Mouse (Mus musculus) B cell, adult (primary cell): Measurements from ENCODE around the gene Mxd4. TPM values are rescaled to one million over a fixed set of nuclear protein-coding genes. Genes with fewer than 3 reads are reported as not detected.

Source experiments
- total RNA-seq: library from RNA; stranded (reverse); gene quantifications from 4 replicates; pipeline ENCODE4 v1.2.4, GENCODE M21; 2023; ENCODE audit not compliant: inconsistent age

Gene Mxd4
- total RNA-seq: 78.9 to 84.0 TPM (median 81.0 TPM) in 4 replicates

GRCm38 (mm10) chr5:34187601-34188316 lies at the start of gene Mxd4:
TSS of gene Mxd4 (minus strand) at chr5:34187720.

GRCm38 (mm10) chr5:34168950-34169891 lies 18.3 kb downstream of the Mxd4 start, which contains the start of the genes Poln and Haus3:
TSS of gene Poln (minus strand) at chr5:34169448.
TSS of gene Haus3 (minus strand) at chr5:34169527.

Other genes with a start within 250 kb of the Mxd4 start
- not detected in 4 replicates for gene Gm1673, start 204.3 kb downstream of the Mxd4 start, total RNA-seq
- 0.10 to 0.26 TPM (median 0.15 TPM) in 4 replicates for gene Nat8l, start 191.7 kb downstream of the Mxd4 start, total RNA-seq
- gene Poln, start 18.3 kb downstream of the Mxd4 start, total RNA-seq: 0.71 to 3.0 TPM (median 2.4 TPM) in 4 replicates
- gene Haus3, start 18.2 kb downstream of the Mxd4 start, total RNA-seq: 35.8 to 39.3 TPM (median 38.1 TPM) in 4 replicates
- gene Zfyve28, start 100.7 kb upstream of the Mxd4 start, total RNA-seq: 1.8 to 2.0 TPM (median 2.0 TPM) in 4 replicates
- gene Cfap99, start 100.9 kb upstream of the Mxd4 start, total RNA-seq: not detected in 4 replicates
- 206 to 227 TPM (median 215 TPM) in 4 replicates for gene Rnf4, start 148.6 kb upstream of the Mxd4 start, total RNA-seq
- gene Fam193a, start 182.2 kb upstream of the Mxd4 start, total RNA-seq: 70.9 to 78.8 TPM (median 75.9 TPM) in 4 replicates